Mouse (Mus musculus): ENCODE measurements around the gene Tas2r136. TPM values are rescaled to one million over a fixed set of nuclear protein-coding genes. Genes with fewer than 3 reads are reported as not detected.

The Tas2r136 gene
- total and polyA plus RNA-seq, 3 experiments, result not detected

DNA sequence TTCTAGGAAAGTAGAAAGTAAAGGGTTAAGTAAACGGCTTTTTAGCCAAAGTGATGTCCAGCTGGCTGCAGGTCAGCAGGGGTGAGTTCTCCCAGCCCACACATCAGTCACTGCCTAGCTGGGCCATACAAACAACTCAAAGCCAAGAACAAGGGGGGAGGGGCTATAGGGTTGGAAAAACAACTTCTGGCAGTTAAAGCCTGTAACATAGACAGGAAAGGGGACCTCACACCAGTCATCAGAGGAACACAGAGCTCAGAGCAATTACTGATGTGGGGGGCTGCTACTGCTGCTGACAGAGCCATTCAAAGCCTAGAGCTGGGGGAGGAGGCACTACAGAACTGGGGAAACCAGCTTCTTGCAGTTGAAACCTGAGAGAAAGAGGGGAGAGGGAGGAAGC, 17.4 kb upstream of the Tas2r136 start:
- no peaks in the 10 kb centered on the region for H3K79me2 ChIP-seq (replicated peaks; ENCODE audit: control insufficient read depth, extremely low read depth, insufficient read depth, poor library complexity, severe bottlenecking)
- no peak overlapping the region for H3K4me3 ChIP-seq (replicated peaks in 1 of 3; ENCODE audit: low read depth in 2 of 3, low read length in 2 of 3, poor library complexity in 1 of 3)
- peaks cover 38% of the 10 kb centered on the region for H3K9me3 ChIP-seq (replicated peaks; ENCODE audit: low read length)
- H3K9ac ChIP-seq (ENCODE audit: insufficient read depth, low read depth), result no peak overlapping the region
- H3K36me3 ChIP-seq (replicated peaks in 1 of 2; ENCODE audit: control insufficient read depth in 1 of 2, insufficient read depth in 1 of 2, low read length in 1 of 2), result no peaks in the 10 kb centered on the region
- in situ Hi-C loops (cut with MboI; ENCODE audit: low pct_ligation_motif_present, low pct_unique_long_range_greater_than_20kb, low sequenced_read_pairs), result no loop called here
- no peak overlapping the region for H3K27ac ChIP-seq (ENCODE audit: insufficient read depth, low read depth)
- TF ChIP-seq TBP (conservative IDR thresholded peaks at IDR 0.05; ENCODE audit: low read depth, low read length) (no peak), EP300 (IDR thresholded peaks at IDR 0.05; ENCODE audit: low read length) (no peak), CHD1 (IDR thresholded peaks at IDR 0.05; ENCODE audit: low read depth, low read length) (no peak), POLR2AphosphoS2 (IDR thresholded peaks at IDR 0.05; ENCODE audit: low read depth, low read length) (no peak), PAX5 (IDR thresholded peaks at IDR 0.05; ENCODE audit: low read length) (no peak), NELFE (IDR thresholded peaks at IDR 0.05; ENCODE audit: low read depth, low read length) (no peak), BHLHE40 (IDR thresholded peaks at IDR 0.05; ENCODE audit: low read depth, low read length) (no peak), JUN (IDR thresholded peaks at IDR 0.05; ENCODE audit: insufficient read depth, low read depth, low read length) (no peak), ZKSCAN1 (IDR thresholded peaks at IDR 0.05; ENCODE audit: borderline replicate concordance, low read depth, low read length) (no peak), MAFK (IDR thresholded peaks at IDR 0.05; ENCODE audit: insufficient replicate concordance, low read length) (no peak), ZC3H11A (IDR thresholded peaks at IDR 0.05; ENCODE audit: low read depth, low read length) (no peak), JUND (conservative IDR thresholded peaks at IDR 0.05; ENCODE audit: low read depth, low read length) (no peak)
- dilution Hi-C loops (cut with MboI; ENCODE audit: extremely low pct_ligation_motif_present, extremely low pct_unique_long_range_greater_than_20kb, low sequenced_read_pairs), result no loop called here
- H3K4me2 ChIP-seq (ENCODE audit: insufficient read depth, low read depth, poor library complexity, severe bottlenecking), result no peak overlapping the region
- no peaks in the 10 kb centered on the region for H3K4me1 ChIP-seq (ENCODE audit: control insufficient read depth in 1 of 2, insufficient read depth in 2 of 2)
- no peaks in the 10 kb centered on the region for H3K27me3 ChIP-seq (replicated peaks)
- no peak for DNase-seq (ENCODE audit: extremely low read depth)

DNA sequence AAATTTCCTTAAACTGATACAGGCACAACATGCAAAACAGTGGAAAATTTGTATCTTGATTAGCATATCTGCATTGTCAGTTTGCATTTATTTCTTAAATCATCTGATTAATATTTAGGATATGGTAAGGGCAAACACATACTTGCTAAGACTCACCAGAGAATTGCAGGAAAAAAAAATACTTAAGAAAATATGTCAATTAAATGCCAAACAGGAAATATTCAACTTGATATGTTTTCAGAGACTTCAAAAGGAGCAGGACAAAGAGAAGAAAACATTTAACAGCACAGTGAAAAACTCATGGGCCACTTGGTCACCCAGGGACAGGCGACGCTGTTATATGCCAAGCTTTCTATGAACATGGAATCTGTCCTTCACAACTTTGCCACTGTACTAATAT, 16.1 kb downstream of the Tas2r136 start, which contains the start of gene Tas2r102:
TSS of gene Tas2r102 (plus strand) at position 301 of the 400 bp plus-strand sequence.
- in situ Hi-C loops (cut with MboI; ENCODE audit: low pct_ligation_motif_present, low pct_unique_long_range_greater_than_20kb, low sequenced_read_pairs), result no loop called here
- dilution Hi-C loops (cut with MboI; ENCODE audit: extremely low pct_ligation_motif_present, extremely low pct_unique_long_range_greater_than_20kb, low sequenced_read_pairs), result no loop called here

More for the DNA sequence above, 16.1 kb downstream of the Tas2r136 start, which contains the start of gene Tas2r102:
- Histone ChIP-seq H3K4me2 (ENCODE audit: insufficient read depth, low read depth, poor library complexity, severe bottlenecking) (no peak within 1 kb of the TSS), H3K4me1 (ENCODE audit: control insufficient read depth in 1 of 2, insufficient read depth in 2 of 2) (no peaks in the 10 kb centered on the region), H3K4me3 (replicated peaks in 1 of 3; ENCODE audit: low read depth in 2 of 3, low read length in 2 of 3, poor library complexity in 1 of 3) (no peak within 1 kb of the TSS), H3K9ac (ENCODE audit: insufficient read depth, low read depth) (no peak within 1 kb of the TSS), H3K36me3 (replicated peaks in 1 of 2; ENCODE audit: control insufficient read depth in 1 of 2, insufficient read depth in 1 of 2, low read length in 1 of 2) (no peaks in the 10 kb centered on the region), H3K27ac (ENCODE audit: insufficient read depth, low read depth) (no peak within 1 kb of the TSS), H3K79me2 (replicated peaks; ENCODE audit: control insufficient read depth, extremely low read depth, insufficient read depth, poor library complexity, severe bottlenecking) (no peaks in the 10 kb centered on the region), H3K9me3 (replicated peaks; ENCODE audit: low read length) (peaks cover 19% of the 10 kb centered on the region), H3K27me3 (replicated peaks) (no peaks in the 10 kb centered on the region)
- DNase-seq (ENCODE audit: extremely low read depth), result no peak
- TF ChIP-seq KAT2A (IDR thresholded peaks at IDR 0.05; ENCODE audit: insufficient replicate concordance, low read length), result no peak
- TF ChIP-seq MAX (IDR thresholded peaks at IDR 0.05; ENCODE audit: low read length), result no peak
- TF ChIP-seq CTCF (conservative IDR thresholded peaks at IDR 0.05 in 1 of 2, IDR thresholded peaks at IDR 0.05 in 1 of 2; ENCODE audit: low read depth in 2 of 2, low read length in 2 of 2), result no peak
- TF ChIP-seq JUN (IDR thresholded peaks at IDR 0.05; ENCODE audit: insufficient read depth, low read depth, low read length), result no peak
- no peak for TF ChIP-seq JUND (conservative IDR thresholded peaks at IDR 0.05; ENCODE audit: low read depth, low read length)
- no peak for TF ChIP-seq USF1 (IDR thresholded peaks at IDR 0.05; ENCODE audit: low read depth, low read length)
- no peak for TF ChIP-seq SIN3A (IDR thresholded peaks at IDR 0.05; ENCODE audit: low read length)
- no peak for TF ChIP-seq NELFE (IDR thresholded peaks at IDR 0.05; ENCODE audit: low read depth, low read length)
- no peak for TF ChIP-seq USF2 (conservative IDR thresholded peaks at IDR 0.05; ENCODE audit: low read depth, low read length)
- no peak for TF ChIP-seq E2F4 (IDR thresholded peaks at IDR 0.05; ENCODE audit: insufficient replicate concordance, low read depth, low read length)
- no peak for TF ChIP-seq EP300 (IDR thresholded peaks at IDR 0.05; ENCODE audit: low read length)
- TF ChIP-seq ETS1 (conservative IDR thresholded peaks at IDR 0.05; ENCODE audit: low read depth, low read length), result no peak
- no peak for TF ChIP-seq RCOR1 (conservative IDR thresholded peaks at IDR 0.05; ENCODE audit: low read depth, low read length)
- no peak for TF ChIP-seq BHLHE40 (IDR thresholded peaks at IDR 0.05; ENCODE audit: low read depth, low read length)
- no peak for TF ChIP-seq ZC3H11A (IDR thresholded peaks at IDR 0.05; ENCODE audit: low read depth, low read length)
- TF ChIP-seq MEF2A (IDR thresholded peaks at IDR 0.05; ENCODE audit: borderline replicate concordance, low read depth, low read length), result no peak
- TF ChIP-seq MAFK (IDR thresholded peaks at IDR 0.05; ENCODE audit: insufficient replicate concordance, low read length), result no peak
- TF ChIP-seq TBP (conservative IDR thresholded peaks at IDR 0.05; ENCODE audit: low read depth, low read length), result no peak
- no peak for TF ChIP-seq CHD2 (IDR thresholded peaks at IDR 0.05; ENCODE audit: low read length)

Data from CH12.LX (cell line).